Mouse (Mus musculus) small intestine, adult 10 weeks (tissue): ENCODE measurements around the gene Tnni2. TPM values are rescaled to one million over a fixed set of nuclear protein-coding genes. Genes with fewer than 3 reads are reported as not detected.

Source experiments
- polyA plus RNA-seq: library from polyadenylated mRNA; stranded (reverse); fragments of 350-450 nt; fragmentation: Illumina TruSeq; extraction: RNeasy Lipid Tissue Mini Kit (QIAGEN cat#74804); gene quantifications from one replicate; pipeline ENCODE4 v1.2.3, GENCODE M21; 2014; ENCODE audit warnings: low replicate concordance

The Tnni2 gene
- not detected for polyA plus RNA-seq

GRCm38 (mm10) chr7:142441585-142441984, at the start of gene Tnni2:
Gene Tnni2 (plus strand): TSS chr7:142441808.

GRCm38 (mm10) chr7:142434137-142434865, 7.3 kb upstream of the Tnni2 start, which contains the start of gene Syt8:
Gene Syt8 (plus strand): TSS chr7:142434850.

GRCm38 (mm10) chr7:142460636-142461077, 19.0 kb downstream of the Tnni2 start, which contains the start of gene Lsp1:
Gene Lsp1 (plus strand): TSS chr7:142460809.

Other genes starting within 250 kb of the Tnni2 start
- not detected for gene Krtap5-3, start 240.4 kb upstream of the Tnni2 start, polyA plus RNA-seq
- gene Gm7579, start 229.9 kb upstream of the Tnni2 start, polyA plus RNA-seq: not detected
- not detected for gene Krtap5-5, start 211.8 kb upstream of the Tnni2 start, polyA plus RNA-seq
- gene Gm40460, start 200.7 kb upstream of the Tnni2 start, polyA plus RNA-seq: not detected
- not detected for gene Gm2431, start 183.5 kb upstream of the Tnni2 start, polyA plus RNA-seq
- not detected for gene Gm4559, start 167.4 kb upstream of the Tnni2 start, polyA plus RNA-seq
- not detected for gene Krtap5-1, start 144.7 kb upstream of the Tnni2 start, polyA plus RNA-seq
- gene Krtap5-4, start 138.3 kb upstream of the Tnni2 start, polyA plus RNA-seq: not detected
- not detected for gene Ifitm10, start 68.1 kb upstream of the Tnni2 start, polyA plus RNA-seq
- 3.2 TPM for gene Gm49369, start 59.1 kb upstream of the Tnni2 start, polyA plus RNA-seq
- 5.2 TPM for gene Ctsd, start 53.8 kb upstream of the Tnni2 start, polyA plus RNA-seq
- not detected for gene Syt8, start 7.0 kb upstream of the Tnni2 start, polyA plus RNA-seq
- gene Lsp1, start 19.0 kb downstream of the Tnni2 start, polyA plus RNA-seq: 5.2 TPM
- gene Tnnt3, start 57.0 kb downstream of the Tnni2 start, polyA plus RNA-seq: not detected
- gene Mrpl23, start 90.9 kb downstream of the Tnni2 start, polyA plus RNA-seq: 0.71 TPM
- gene Igf2, start 225.0 kb downstream of the Tnni2 start, polyA plus RNA-seq: 3.7 TPM
- not detected for gene Gm49394, start 228.1 kb downstream of the Tnni2 start, polyA plus RNA-seq